Mouse (Mus musculus): Measurements from ENCODE around the gene Mpzl3.

- no peak for TF ChIP-seq CTCF (IDR thresholded peaks at IDR 0.05; ENCODE audit: low read depth)
- no peak for TF ChIP-seq EP300 (optimal IDR thresholded peaks at IDR 0.05)
Observed at GRCm38 (mm10) chr9:45088040-45088439, 33.1 kb downstream of the Mpzl3 start.
